Mouse (Mus musculus) midbrain, embryonic 14.5 days (tissue): Measurements from ENCODE around the gene Smdt1. TPM values are rescaled to one million over a fixed set of nuclear protein-coding genes. Genes with fewer than 3 reads are reported as not detected.

Source experiments
- ATAC-seq: fragments of 200-750 bp; cut with Nextera tagmentation; 2 replicates; pipeline ENCODE4 v1.8.0; 2017; ENCODE audit warnings: moderate number of reproducible peaks, moderate library complexity; ENCODE audit not compliant: low FRiP score, low TSS enrichment
- DNase-seq: peaks from one replicate; pipeline ENCODE4 v3.0.0-alpha.2; 2015
- H3K27ac ChIP-seq: fragments of 300-500 bp; sonication (generic); replicated peaks from 2 replicates; pipeline ENCODE4 v1.5.1; 2014; ENCODE audit warnings: mild to moderate bottlenecking, low read depth, low read length, moderate library complexity
- H3K27me3 ChIP-seq: fragments of 300-500 bp; sonication (generic); 2 replicates; pipeline ENCODE4 v1.6.1; 2014; ENCODE audit warnings: low read length, control low read depth, mixed read lengths; ENCODE audit not compliant: control insufficient read depth, insufficient read depth
- H3K36me3 ChIP-seq: fragments of 300-500 bp; sonication (generic); 2 replicates; pipeline ENCODE4 v1.6.1; 2014; ENCODE audit warnings: low read length, control low read depth; ENCODE audit not compliant: control insufficient read depth, insufficient read depth
- H3K4me1 ChIP-seq: fragments of 300-500 bp; sonication (generic); 2 replicates; pipeline ENCODE4 v1.6.1; 2014; ENCODE audit warnings: mild to moderate bottlenecking, antibody characterized with exemption, low read length, control low read depth; ENCODE audit not compliant: control insufficient read depth, insufficient read depth
- H3K4me2 ChIP-seq: fragments of 300-500 bp; sonication (generic); 2 replicates; pipeline ENCODE4 v1.6.1; 2014; ENCODE audit warnings: mild to moderate bottlenecking, low read length, moderate library complexity
- H3K4me3 ChIP-seq: fragments of 300-500 bp; sonication (generic); replicated peaks from 2 replicates; pipeline ENCODE4 v1.5.1; 2014; ENCODE audit warnings: low read depth, low read length
- H3K9ac ChIP-seq: fragments of 300-500 bp; sonication (generic); replicated peaks from 2 replicates; pipeline ENCODE4 v1.6.1; 2014; ENCODE audit warnings: mild to moderate bottlenecking, low read length, moderate library complexity
- H3K9me3 ChIP-seq: fragments of 300-500 bp; sonication (generic); 2 replicates; pipeline ENCODE4 v1.6.1; 2016; ENCODE audit warnings: low read length, control low read depth, mixed read lengths; ENCODE audit not compliant: control insufficient read depth
- WGBS: fragments of 180-500 bp; shearing (Covaris S2); extraction: QIAGEN DNeasy Blood & Tissue Kit; methylation state at CpG from one replicate; pipeline ENCODE4 v1.1.7; 2014; 5-methylcytosine and 5-hydroxymethylcytosine counted together
- polyA plus RNA-seq: library from polyadenylated mRNA; unstranded; fragments of >200 nt; fragmentation: Nextera tagmentation; extraction: Ambion mirVana; gene quantifications from 2 replicates; pipeline ENCODE4 v1.2.1, GENCODE M21; 2014

Gene Smdt1
- 286 and 365 TPM in 2 replicates for polyA plus RNA-seq

DNA sequence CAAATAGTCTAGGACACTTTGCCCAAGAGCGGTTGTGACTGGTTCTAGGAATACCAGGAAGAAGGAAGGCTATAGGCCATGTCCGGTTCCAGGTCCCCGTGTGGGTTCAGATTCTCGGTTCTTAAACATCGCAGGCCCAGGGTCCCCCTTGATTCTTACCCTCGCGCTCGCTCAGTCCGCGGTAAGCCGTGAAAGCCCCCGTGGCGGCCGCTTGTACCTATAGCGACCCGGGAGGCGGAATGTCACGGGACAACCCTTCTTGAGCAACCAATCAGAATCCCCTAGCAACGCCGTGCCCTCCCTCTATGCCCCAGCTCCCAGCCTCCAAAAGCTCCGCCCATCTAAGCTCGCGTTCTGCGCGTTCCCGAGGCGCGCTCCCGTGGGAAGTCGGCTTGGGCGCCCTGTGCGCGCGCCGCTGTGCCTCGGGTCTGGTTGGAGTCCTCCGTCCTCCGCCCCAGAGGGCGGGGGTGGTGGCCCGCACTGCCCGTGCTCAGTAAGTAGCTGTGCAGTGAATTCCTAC lies at the start of gene Smdt1, which contains the start of the genes Naga and Pheta2:
Gene Smdt1, plus strand, starts transcription at position 367 of the 520 bp plus-strand sequence.
Gene Naga, minus strand, starts transcription at position 333 of the 520 bp plus-strand sequence.
Gene Pheta2, plus strand, starts transcription at position 350 of the 520 bp plus-strand sequence.
- Histone ChIP-seq H3K9ac (peak within 1 kb of the TSS; percentile 51), H3K27ac (0 out of 2 replicates have a peak within 1 kb of the TSS, but pooled peaks have one; percentile 16), H3K4me1 (peaks cover 14% of the 10 kb centered on the region), H3K4me2 (peak within 1 kb of the TSS; percentile 69), H3K4me3 (peak within 1 kb of the TSS; percentile 52), H3K36me3 (peaks cover 8% of the 10 kb centered on the region; the same call in 1 of the 2 replicates), H3K27me3 (peaks cover 9% of the 10 kb centered on the region), H3K9me3 (no peaks in the 10 kb centered on the region)
- peak; percentile 88 for ATAC-seq
- under 1% methylated on average over 41 of the region's 41 CpGs for WGBS
- DNase-seq: peak; percentile 97

DNA sequence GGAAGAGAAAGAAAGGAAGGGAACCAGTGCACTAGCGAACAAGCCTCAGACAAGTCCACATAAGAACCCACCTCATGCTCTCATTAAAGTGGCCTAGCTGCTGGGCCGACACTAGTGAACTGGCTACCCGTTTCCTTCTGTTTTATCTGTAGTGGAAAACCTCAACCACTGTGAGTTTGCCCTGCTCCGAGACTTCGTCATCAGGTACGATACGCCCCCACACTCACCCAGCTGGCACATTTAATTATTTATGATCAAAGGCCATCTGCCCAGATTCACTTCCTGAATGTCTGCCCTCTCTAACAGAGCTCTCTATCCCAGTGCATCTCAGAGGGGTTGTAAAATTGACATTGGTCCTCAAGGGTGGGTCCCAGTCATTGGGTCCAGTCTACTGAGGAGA lies 48.5 kb upstream of the Smdt1 start:
- Histone ChIP-seq H3K9ac (no peak overlapping the region), H3K9me3 (no peaks in the 10 kb centered on the region), H3K4me1 (peaks cover 11% of the 10 kb centered on the region; the same call in 1 of the 2 replicates), H3K27me3 (no peaks in the 10 kb centered on the region), H3K27ac (no peak overlapping the region), H3K4me2 (no peak overlapping the region), H3K36me3 (peaks cover 71% of the 10 kb centered on the region), H3K4me3 (no peak overlapping the region)
- ATAC-seq (no peak), DNase-seq (no peak)
- WGBS: 80% methylated on average over 7 of the region's 7 CpGs

DNA sequence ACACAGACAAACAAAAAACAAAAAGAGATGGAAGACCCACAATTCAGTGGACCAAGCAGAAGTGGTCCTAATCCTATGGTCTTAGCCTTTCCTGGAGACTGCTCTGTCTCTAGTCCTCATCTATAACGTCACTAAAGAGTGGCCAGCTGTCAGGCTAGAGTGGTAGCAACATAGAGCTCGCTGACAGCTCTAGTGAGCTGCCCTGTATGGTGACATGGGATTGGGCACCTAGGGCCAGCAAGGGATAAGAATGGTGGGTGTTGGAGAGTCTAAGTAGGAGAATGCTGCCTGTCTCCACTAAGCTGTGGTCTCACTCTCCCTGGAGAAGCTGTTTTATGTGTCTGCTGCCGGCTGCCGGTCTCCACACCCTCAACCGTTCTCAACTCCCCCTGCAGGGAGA lies 45.9 kb upstream of the Smdt1 start:
- H3K4me3 ChIP-seq: no peak overlapping the region

DNA sequence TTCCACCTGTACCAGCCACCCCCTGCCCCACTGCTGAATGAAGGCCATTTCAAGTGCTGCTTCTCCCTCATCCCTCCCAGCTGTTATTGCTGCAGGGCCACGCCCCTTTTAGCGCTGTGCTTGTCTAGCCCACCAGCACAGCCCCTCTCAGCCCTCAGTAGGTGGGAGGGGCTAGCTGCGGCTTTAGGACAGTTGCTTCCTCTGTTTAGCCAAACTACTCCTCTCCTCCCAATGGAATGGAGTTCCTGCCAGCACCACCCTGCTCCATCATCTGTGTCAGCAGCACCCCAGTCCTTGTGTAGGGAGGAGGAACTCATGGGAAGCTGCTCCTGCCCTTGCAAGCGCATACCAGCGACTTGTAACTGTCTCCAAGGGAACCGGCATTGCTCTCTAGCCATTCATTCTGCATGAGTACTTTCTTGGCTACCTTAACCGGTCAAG lies 45.5 kb upstream of the Smdt1 start:
- no peak overlapping the region for H3K9ac ChIP-seq
- no peaks in the 10 kb centered on the region for H3K9me3 ChIP-seq
- H3K4me1 ChIP-seq: peaks cover 11% of the 10 kb centered on the region; the same call in 1 of the 2 replicates
- peak overlapping the region; percentile 47 for H3K27ac ChIP-seq
- no peak overlapping the region for H3K4me3 ChIP-seq
- H3K4me2 ChIP-seq: peak overlapping the region; percentile 18; the same call in 1 of the 2 replicates
- DNase-seq: peak; percentile 71
- H3K36me3 ChIP-seq: peaks cover 40% of the 10 kb centered on the region
- WGBS: 5% methylated on average over 7 of the region's 7 CpGs
- peak; percentile 57 for ATAC-seq
- H3K27me3 ChIP-seq: no peaks in the 10 kb centered on the region

More for the DNA sequence above, 45.9 kb upstream of the Smdt1 start:
- H3K4me1 ChIP-seq: peaks cover 11% of the 10 kb centered on the region; the same call in 1 of the 2 replicates
- H3K36me3 ChIP-seq: peaks cover 45% of the 10 kb centered on the region
- peak overlapping the region; percentile 18; the same call in 1 of the 2 replicates for H3K4me2 ChIP-seq
- H3K9ac ChIP-seq: no peak overlapping the region
- peak overlapping the region; percentile 47 for H3K27ac ChIP-seq
- H3K27me3 ChIP-seq: no peaks in the 10 kb centered on the region
- H3K9me3 ChIP-seq: no peaks in the 10 kb centered on the region
- WGBS: 12% methylated on average over 5 of the region's 5 CpGs
- DNase-seq: no peak
- 0 out of 2 replicates have a peak, but pooled peaks have one; percentile 21 for ATAC-seq

DNA sequence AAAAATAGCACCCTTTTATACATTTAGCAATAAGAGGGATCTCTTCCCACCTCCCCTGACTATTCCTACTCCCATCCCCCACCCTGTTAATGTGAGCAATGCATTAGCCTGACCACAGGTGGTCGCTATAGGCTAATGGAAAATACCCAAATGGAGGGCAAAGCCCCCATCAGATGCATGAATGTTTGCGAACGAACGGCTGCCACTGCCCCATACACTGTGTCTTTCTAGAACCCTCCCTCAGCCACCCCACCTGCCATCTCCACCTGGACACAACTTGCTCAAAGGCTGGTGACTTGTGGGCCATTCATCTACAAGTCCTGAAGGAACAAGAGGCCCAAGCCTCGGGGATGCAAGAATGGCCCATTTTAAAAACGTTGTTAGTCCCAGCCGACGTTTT lies 44.7 kb upstream of the Smdt1 start:
- DNase-seq (peak; percentile 78), ATAC-seq (no peak)
- Histone ChIP-seq H3K9me3 (no peaks in the 10 kb centered on the region), H3K27ac (0 out of 2 replicates have a peak overlapping the region, but pooled peaks have one; percentile 47), H3K9ac (no peak overlapping the region), H3K4me3 (no peak overlapping the region), H3K36me3 (peaks cover 33% of the 10 kb centered on the region), H3K4me1 (peaks cover 11% of the 10 kb centered on the region; the same call in 1 of the 2 replicates), H3K27me3 (no peaks in the 10 kb centered on the region), H3K4me2 (no peak overlapping the region)
- WGBS: 38% methylated on average over 8 of the region's 8 CpGs

DNA sequence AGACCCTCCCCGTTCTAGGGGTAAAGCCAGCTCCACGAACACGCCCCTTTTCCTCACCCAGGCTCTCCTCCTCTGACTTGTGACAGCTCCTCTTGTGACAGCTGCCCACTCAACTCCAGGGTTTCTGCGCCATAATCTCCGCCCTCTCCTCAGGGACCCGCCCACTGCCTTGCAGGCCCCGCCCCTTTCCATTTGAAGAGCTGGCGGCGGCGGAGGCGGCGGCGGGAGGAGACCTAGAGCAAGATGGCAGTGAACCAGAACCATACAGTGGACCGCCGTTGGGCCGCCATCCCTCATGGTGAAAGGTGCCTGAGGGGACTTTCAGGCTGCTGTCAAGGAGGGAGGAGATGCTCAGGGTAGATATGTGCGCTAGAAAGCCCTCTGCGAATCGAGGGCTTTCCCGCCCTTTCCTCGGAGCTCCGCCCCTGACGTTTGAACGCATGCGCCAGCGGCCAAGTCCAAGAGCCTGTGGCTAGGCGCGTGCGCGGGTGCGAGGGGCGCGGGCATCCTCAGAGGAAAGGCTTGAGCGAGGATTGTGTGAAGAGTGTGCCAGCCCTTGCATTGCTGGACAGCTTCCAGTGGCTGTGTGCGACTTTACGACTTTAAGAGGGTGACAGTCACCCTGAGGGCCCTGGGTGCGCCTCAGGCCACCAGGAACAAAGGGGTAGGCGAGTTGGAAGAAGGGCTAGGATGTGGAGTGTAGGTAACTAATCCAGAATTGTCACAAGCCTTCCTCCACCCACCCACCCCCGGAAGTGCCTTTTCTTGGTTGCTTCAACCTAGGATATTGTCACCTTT lies 39.8 kb upstream of the Smdt1 start, which contains the start of gene Wbp2nl:
Gene Wbp2nl, plus strand, starts transcription at position 191 of the 798 bp plus-strand sequence.
- DNase-seq: no peak
- H3K27ac ChIP-seq: no peak within 1 kb of the TSS
- no peaks in the 10 kb centered on the region for H3K4me1 ChIP-seq
- H3K27me3 ChIP-seq: no peaks in the 10 kb centered on the region
- no peak within 1 kb of the TSS for H3K9ac ChIP-seq
- H3K4me3 ChIP-seq: no peak within 1 kb of the TSS
- no peaks in the 10 kb centered on the region for H3K9me3 ChIP-seq
- no peak for ATAC-seq
- H3K36me3 ChIP-seq: no peaks in the 10 kb centered on the region
- H3K4me2 ChIP-seq: no peak within 1 kb of the TSS
- 64% methylated on average over 39 of the region's 39 CpGs for WGBS

DNA sequence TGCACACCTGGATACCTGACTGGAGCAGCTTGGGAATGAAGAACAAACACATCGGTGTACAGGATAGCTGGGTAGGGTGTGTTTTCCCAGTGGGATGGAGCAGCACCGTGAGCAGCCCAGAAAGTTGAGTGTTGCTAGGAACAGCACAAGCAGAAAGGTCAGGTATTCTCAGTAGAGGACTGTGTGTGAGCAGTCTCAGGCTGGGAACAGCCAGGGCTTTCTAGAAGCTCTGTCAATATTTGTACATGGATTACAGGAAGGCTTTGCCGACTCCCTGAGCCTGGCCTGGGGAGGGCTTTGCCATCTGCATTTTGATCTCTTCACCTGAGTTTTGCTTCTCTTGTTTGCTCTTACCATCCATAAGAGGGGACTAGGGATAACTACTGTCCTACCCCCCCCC lies 31.7 kb upstream of the Smdt1 start:
- Histone ChIP-seq H3K9ac (no peak overlapping the region), H3K27me3 (no peaks in the 10 kb centered on the region), H3K4me2 (no peak overlapping the region), H3K36me3 (no peaks in the 10 kb centered on the region), H3K27ac (no peak overlapping the region), H3K4me1 (no peaks in the 10 kb centered on the region), H3K4me3 (no peak overlapping the region), H3K9me3 (no peaks in the 10 kb centered on the region)
- ATAC-seq (no peak), DNase-seq (no peak)
- 84% methylated on average over 3 of the region's 3 CpGs for WGBS

DNA sequence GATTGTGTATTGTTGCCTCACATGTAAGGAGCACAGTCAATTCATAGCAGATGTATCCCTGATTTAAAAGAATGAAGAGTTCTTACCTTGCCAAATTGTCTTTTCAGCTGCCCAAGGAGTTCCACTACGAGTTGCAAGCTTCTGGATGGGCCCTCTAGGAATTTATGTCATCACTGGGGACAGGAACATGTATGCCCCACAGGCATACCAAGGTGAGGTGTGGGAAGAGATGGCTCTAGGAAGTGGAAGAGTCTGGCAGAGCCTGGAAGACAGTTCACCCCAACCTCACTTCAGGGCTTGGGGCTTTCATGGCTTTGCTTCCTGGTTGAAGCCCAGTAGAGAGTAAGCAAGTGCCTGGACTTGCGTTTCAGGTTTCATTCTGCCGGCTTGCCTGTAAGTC lies 30.3 kb upstream of the Smdt1 start:
- Histone ChIP-seq H3K4me3 (no peak overlapping the region), H3K4me1 (no peaks in the 10 kb centered on the region), H3K4me2 (no peak overlapping the region), H3K9ac (no peak overlapping the region), H3K27me3 (no peaks in the 10 kb centered on the region), H3K27ac (no peak overlapping the region), H3K36me3 (no peaks in the 10 kb centered on the region), H3K9me3 (no peaks in the 10 kb centered on the region)
- ATAC-seq (no peak), DNase-seq (no peak)
- WGBS: 86% methylated on average over 3 of the region's 3 CpGs
